Mouse (Mus musculus): ENCODE measurements around the gene Tmem202. TPM values are rescaled to one million over a fixed set of nuclear protein-coding genes. Genes with fewer than 3 reads are reported as not detected.
A peak's percentile ranks its signal among the peaks of the same experiment; 100 is the strongest.

Gene Tmem202
- polyA plus RNA-seq, 1 experiment from 2014 or later: not detected

DNA sequence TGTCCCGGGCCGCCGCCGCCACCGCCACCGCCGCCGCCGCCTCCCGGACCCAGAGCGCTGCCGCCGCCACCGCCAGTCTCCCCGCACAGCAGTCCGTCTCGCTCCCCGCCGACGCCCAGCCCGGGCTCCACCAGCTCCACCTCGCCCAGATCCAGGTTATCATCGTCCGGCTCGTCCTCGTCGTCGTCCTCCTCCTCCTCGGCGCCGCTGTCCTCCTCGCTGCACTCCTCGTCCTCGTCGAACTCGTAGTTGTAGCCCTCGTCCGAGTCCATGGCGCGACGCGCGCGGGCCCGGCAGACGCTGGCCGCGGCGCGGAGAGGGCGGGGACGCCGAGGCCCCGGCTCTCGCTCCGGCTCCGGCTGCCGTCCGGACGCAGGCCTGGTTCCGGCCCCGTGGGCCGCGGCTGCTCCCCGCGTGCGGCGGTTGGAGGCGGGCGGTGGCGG is 53.5 kb downstream of the Tmem202 start:
- no peaks in the 10 kb centered on the region for H3K27me3 ChIP-seq
- peak overlapping the region; percentile 99 for H3K4me3 ChIP-seq
- peaks cover 9% of the 10 kb centered on the region; the same call in 1 of the 2 replicates for H3K4me1 ChIP-seq
- no peaks in the 10 kb centered on the region for H3K36me3 ChIP-seq
- WGBS: under 1% methylated on average over 59 of the region's 71 CpGs
- peak overlapping the region; percentile 99 for H3K27ac ChIP-seq
- no peaks in the 10 kb centered on the region for H3K9me3 ChIP-seq
- peak; percentile 31 for ATAC-seq (ENCODE audit: insufficient number of reproducible peaks, insufficient read depth, low FRiP score, low TSS enrichment)
- peak overlapping the region; percentile 98 for H3K9ac ChIP-seq
- peak overlapping the region; percentile 88 for H3K4me2 ChIP-seq (replicated peaks)

DNA sequence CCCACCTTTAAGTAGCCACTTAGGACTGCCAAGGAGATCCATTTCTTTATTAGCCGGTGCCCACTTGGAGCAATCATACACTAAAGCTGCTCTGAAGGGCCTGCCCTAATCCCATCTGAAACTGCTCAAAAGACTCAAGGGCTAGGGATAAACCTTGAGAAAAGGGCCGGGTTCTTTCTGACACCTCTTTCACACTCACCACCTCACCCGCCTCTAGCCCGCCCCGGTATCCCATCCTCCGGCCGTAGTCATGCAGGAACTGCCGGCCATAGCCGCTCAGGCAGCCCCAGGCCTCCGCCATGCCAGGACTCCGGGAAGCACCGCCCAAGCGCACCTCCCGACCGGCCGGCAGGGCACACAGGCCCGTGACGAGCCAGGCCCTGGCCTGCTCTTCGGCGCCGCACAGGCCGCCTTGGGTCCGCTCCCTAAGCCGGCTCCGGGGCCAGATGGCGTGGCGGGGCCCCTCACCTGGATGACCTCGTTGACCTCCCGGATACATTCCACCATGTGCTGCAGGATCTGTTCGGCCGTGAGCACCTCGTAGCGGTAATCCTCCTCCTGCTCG is 54.1 kb downstream of the Tmem202 start:
- Histone ChIP-seq H3K9ac (peak overlapping the region; percentile 98), H3K9me3 (no peaks in the 10 kb centered on the region), H3K4me2 (replicated peaks) (peak overlapping the region; percentile 88), H3K4me3 (peak overlapping the region; percentile 99), H3K4me1 (peaks cover 9% of the 10 kb centered on the region; the same call in 1 of the 2 replicates), H3K27ac (peak overlapping the region; percentile 99), H3K36me3 (no peaks in the 10 kb centered on the region), H3K27me3 (no peaks in the 10 kb centered on the region)
- WGBS: 0% methylated on average over 34 of the region's 34 CpGs
- ATAC-seq (ENCODE audit: insufficient number of reproducible peaks, insufficient read depth, low FRiP score, low TSS enrichment): peak; percentile 75

DNA sequence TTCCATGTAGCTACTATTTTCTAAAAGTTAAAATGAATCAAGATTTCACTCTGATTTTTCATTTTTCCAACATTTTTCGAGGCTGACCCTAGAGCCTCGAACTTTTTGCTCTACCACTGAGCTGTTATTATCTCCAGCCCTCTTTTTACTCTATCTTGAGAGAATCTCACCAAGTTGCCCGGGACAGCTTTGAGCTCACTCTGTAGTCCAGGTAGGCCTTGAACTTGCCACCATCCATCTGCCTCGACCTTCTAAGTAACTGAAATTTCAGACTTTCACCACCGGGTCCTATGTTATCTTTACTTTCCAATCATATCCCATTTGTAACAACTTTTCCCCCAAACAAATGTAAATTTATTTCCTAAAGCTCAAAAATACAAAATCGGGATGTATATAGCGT is 54.9 kb downstream of the Tmem202 start:
- peaks cover 11% of the 10 kb centered on the region for H3K4me1 ChIP-seq
- peak overlapping the region; percentile 98 for H3K9ac ChIP-seq
- H3K9me3 ChIP-seq: no peaks in the 10 kb centered on the region
- no peak for ATAC-seq (ENCODE audit: insufficient number of reproducible peaks, insufficient read depth, low FRiP score, low TSS enrichment)
- H3K36me3 ChIP-seq: no peaks in the 10 kb centered on the region
- H3K27ac ChIP-seq: no peak overlapping the region
- peak overlapping the region; percentile 99 for H3K4me3 ChIP-seq
- WGBS: 19% methylated on average over 7 of the region's 7 CpGs
- H3K4me2 ChIP-seq (replicated peaks): peak overlapping the region; percentile 88
- H3K27me3 ChIP-seq: no peaks in the 10 kb centered on the region

DNA sequence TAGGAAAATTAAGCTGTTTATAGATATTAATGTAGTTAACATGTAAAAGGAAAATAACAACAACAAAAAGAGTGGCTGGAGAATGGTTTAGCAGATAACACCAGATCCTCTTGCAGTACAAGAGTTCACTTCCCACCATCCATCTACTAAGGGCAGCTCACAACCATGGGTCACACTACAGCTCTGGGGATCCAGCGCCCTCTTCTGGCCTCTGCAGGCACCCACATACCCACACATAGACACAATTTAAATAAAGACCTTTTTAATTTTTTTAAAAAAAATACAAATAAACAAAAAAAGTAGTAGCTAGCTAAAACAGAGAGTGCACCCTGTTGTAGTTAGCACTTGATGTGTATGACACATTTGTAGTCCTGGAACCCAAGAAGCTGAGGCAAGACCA is 57.2 kb downstream of the Tmem202 start:
- Histone ChIP-seq H3K36me3 (no peaks in the 10 kb centered on the region), H3K27ac (no peak overlapping the region), H3K4me1 (peaks cover 16% of the 10 kb centered on the region), H3K4me3 (no peak overlapping the region), H3K27me3 (no peaks in the 10 kb centered on the region), H3K9me3 (no peaks in the 10 kb centered on the region), H3K4me2 (replicated peaks) (no peak overlapping the region), H3K9ac (no peak overlapping the region)
- WGBS: 30% methylated on average over 1 of the region's 1 CpGs
- ATAC-seq (ENCODE audit: insufficient number of reproducible peaks, insufficient read depth, low FRiP score, low TSS enrichment): no peak

DNA sequence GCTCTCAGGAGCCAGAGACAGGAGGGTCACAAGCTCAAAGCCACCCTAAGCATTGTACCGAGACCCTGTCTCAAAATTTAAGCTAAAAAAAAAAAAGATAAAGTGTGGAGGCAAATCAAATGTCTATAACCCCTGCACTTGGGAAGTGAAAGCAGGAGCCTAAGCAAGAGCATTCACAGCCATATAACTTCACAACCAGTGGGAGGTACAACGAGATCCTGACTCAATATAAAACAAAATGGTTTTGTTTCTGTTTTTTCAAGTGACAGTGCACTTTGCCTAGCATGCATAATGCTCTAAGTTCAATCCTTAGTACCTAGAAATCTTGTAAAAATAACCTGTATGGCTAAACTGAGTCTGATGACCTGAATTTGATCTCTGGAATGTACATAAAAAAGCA is 63.0 kb downstream of the Tmem202 start:
- Histone ChIP-seq H3K4me1 (peaks cover 7% of the 10 kb centered on the region; the same call in 1 of the 2 replicates), H3K27ac (no peak overlapping the region), H3K9ac (no peak overlapping the region), H3K36me3 (peaks cover 15% of the 10 kb centered on the region; the same call in 1 of the 2 replicates), H3K27me3 (no peaks in the 10 kb centered on the region), H3K4me2 (replicated peaks) (no peak overlapping the region), H3K4me3 (no peak overlapping the region), H3K9me3 (no peaks in the 10 kb centered on the region)
- WGBS: 91% methylated on average over 2 of the region's 2 CpGs
- ATAC-seq (ENCODE audit: insufficient number of reproducible peaks, insufficient read depth, low FRiP score, low TSS enrichment): no peak

DNA sequence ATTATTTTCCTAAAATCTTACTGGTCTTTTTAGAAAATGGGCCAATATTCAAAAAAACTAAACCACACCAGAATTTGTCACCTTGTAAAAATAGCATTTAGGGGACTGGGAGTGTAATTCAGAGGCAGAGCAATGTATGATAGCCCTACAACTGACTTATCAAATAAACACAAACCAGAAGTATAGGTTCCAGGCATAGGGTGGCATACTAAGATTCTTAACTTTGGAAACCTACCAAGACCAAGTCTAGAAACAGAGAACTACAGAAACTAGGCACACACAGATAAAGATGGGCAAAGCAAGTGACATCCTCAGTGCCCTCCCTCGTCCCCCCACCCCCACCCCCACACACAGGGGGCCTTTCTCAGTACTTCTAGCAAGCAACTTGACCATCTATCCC is 64.8 kb downstream of the Tmem202 start:
- WGBS: 87% methylated on average over 1 of the region's 1 CpGs
- H3K36me3 ChIP-seq: peaks cover 15% of the 10 kb centered on the region; the same call in 1 of the 2 replicates
- no peak for ATAC-seq (ENCODE audit: insufficient number of reproducible peaks, insufficient read depth, low FRiP score, low TSS enrichment)
- H3K9me3 ChIP-seq: no peaks in the 10 kb centered on the region
- no peak overlapping the region for H3K4me3 ChIP-seq
- no peaks in the 10 kb centered on the region for H3K27me3 ChIP-seq
- peaks cover 6% of the 10 kb centered on the region; the same call in 1 of the 2 replicates for H3K4me1 ChIP-seq
- no peak overlapping the region for H3K4me2 ChIP-seq (replicated peaks)
- H3K9ac ChIP-seq: no peak overlapping the region
- no peak overlapping the region for H3K27ac ChIP-seq

DNA sequence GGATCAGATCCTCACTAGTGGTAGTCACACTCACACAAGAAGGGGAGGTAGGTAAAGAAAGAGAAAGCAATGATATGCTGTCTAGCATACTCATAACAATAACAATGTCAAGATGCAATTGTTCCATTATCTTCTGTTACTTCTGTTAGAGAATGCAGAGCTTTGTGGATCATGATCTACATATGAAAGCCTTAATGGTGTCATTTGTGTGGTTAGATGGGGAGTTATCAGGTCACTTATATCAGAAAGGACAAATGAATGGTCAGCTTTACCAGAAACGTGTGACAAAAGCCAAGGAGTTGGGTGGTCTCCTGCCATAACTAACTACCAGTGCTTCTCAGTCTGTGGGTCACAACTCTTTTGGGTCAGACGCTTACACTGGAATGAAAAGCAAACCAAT is 66.5 kb downstream of the Tmem202 start:
- H3K4me2 ChIP-seq (replicated peaks): no peak overlapping the region
- 86% methylated on average over 2 of the region's 2 CpGs for WGBS
- no peaks in the 10 kb centered on the region for H3K9me3 ChIP-seq
- H3K27ac ChIP-seq: no peak overlapping the region
- H3K36me3 ChIP-seq: peaks cover 15% of the 10 kb centered on the region; the same call in 1 of the 2 replicates
- no peak for ATAC-seq (ENCODE audit: insufficient number of reproducible peaks, insufficient read depth, low FRiP score, low TSS enrichment)
- no peaks in the 10 kb centered on the region for H3K4me1 ChIP-seq
- no peak overlapping the region for H3K9ac ChIP-seq
- H3K27me3 ChIP-seq: no peaks in the 10 kb centered on the region
- H3K4me3 ChIP-seq: no peak overlapping the region

DNA sequence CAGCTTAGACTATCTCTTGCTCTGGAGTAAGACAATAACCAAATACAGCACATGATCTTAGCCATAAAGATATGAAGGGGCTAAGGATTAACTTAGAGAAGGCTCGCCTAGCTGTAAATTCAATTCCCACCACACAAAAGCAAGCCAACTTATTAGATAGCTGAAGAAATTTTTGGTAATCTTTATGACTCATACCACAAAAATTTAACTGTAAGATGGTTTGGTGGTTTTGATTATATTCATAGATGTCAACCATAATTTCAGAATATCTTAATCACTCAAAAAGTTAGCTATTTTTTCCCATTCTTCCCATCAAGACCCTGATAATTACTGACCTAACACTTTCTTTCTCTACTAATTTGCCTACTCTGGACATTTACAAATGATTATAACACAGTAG is 70.2 kb downstream of the Tmem202 start:
- H3K36me3 ChIP-seq: peaks cover 15% of the 10 kb centered on the region; the same call in 1 of the 2 replicates
- no peaks in the 10 kb centered on the region for H3K4me1 ChIP-seq
- no peak overlapping the region for H3K9ac ChIP-seq
- H3K4me3 ChIP-seq: no peak overlapping the region
- H3K4me2 ChIP-seq (replicated peaks): no peak overlapping the region
- no peaks in the 10 kb centered on the region for H3K27me3 ChIP-seq
- no peak for ATAC-seq (ENCODE audit: insufficient number of reproducible peaks, insufficient read depth, low FRiP score, low TSS enrichment)
- H3K27ac ChIP-seq: no peak overlapping the region
- no peaks in the 10 kb centered on the region for H3K9me3 ChIP-seq
- WGBS: 83% methylated on average over 1 of the region's 1 CpGs

Other genes with a start within 250 kb of the Tmem202 start
- 42.5 and 45.8 TPM in 2 replicates for gene Adpgk, start 248.3 kb downstream of the Tmem202 start, polyA plus RNA-seq (2016; fragmentation: Nextera tagmentation; extraction: Ambion mirVana)
- 18.7 and 21.0 TPM in 2 replicates for gene Bbs4, start 186.3 kb downstream of the Tmem202 start, polyA plus RNA-seq (2016; fragmentation: Nextera tagmentation; extraction: Ambion mirVana)
- gene Arih1, start 53.2 kb downstream of the Tmem202 start, polyA plus RNA-seq (2016; fragmentation: Nextera tagmentation; extraction: Ambion mirVana): 26.1 and 28.2 TPM in 2 replicates
- 60.3 and 64.1 TPM in 2 replicates for gene Hexa, start 307 bp downstream of the Tmem202 start, polyA plus RNA-seq (2016; fragmentation: Nextera tagmentation; extraction: Ambion mirVana)
- 1.0 and 1.8 TPM in 2 replicates for gene Celf6, start 38.1 kb upstream of the Tmem202 start, polyA plus RNA-seq (2016; fragmentation: Nextera tagmentation; extraction: Ambion mirVana)
- 46.0 and 46.3 TPM in 2 replicates for gene Parp6, start 77.4 kb upstream of the Tmem202 start, polyA plus RNA-seq (2016; fragmentation: Nextera tagmentation; extraction: Ambion mirVana)
- 1,462 TPM in 2 replicates for gene Pkm, start 116.5 kb upstream of the Tmem202 start, polyA plus RNA-seq (2016; fragmentation: Nextera tagmentation; extraction: Ambion mirVana)
- gene Gramd2, start 140.3 kb upstream of the Tmem202 start, polyA plus RNA-seq (2016; fragmentation: Nextera tagmentation; extraction: Ambion mirVana): 0.65 and 0.69 TPM in 2 replicates
- 11.0 and 12.3 TPM in 2 replicates for gene Senp8, start 210.9 kb upstream of the Tmem202 start, polyA plus RNA-seq (2016; fragmentation: Nextera tagmentation; extraction: Ambion mirVana)
- 18.8 and 20.5 TPM in 2 replicates for gene Myo9a, start 211.0 kb upstream of the Tmem202 start, polyA plus RNA-seq (2016; fragmentation: Nextera tagmentation; extraction: Ambion mirVana)

All from embryonic facial prominence, embryonic 12.5 days (tissue).